Mouse (Mus musculus) hindbrain, embryonic 16.5 days (tissue): ENCODE measurements around the gene Nxph3. TPM values are rescaled to one million over a fixed set of nuclear protein-coding genes. Genes with fewer than 3 reads are reported as not detected.
"Not testable (repeated sequence)": the region's sequence is repeated elsewhere in the genome, so short reads cannot be mapped to it uniquely, and the experiment has no call there.

Experiments
- ATAC-seq: fragments of 200-750 bp; cut with Nextera tagmentation; 2 replicates; pipeline ENCODE4 v1.8.0; 2017; ENCODE audit warnings: moderate TSS enrichment, moderate library complexity
- H3K27ac ChIP-seq: fragments of 300-500 bp; sonication (generic); 2 replicates; pipeline ENCODE4 v1.5.1; 2014; ENCODE audit warnings: low read depth, mild to moderate bottlenecking, control low read depth, low read length, moderate library complexity
- H3K27me3 ChIP-seq: fragments of 300-500 bp; sonication (generic); replicated peaks from 2 replicates; pipeline ENCODE4 v1.6.1; 2014; ENCODE audit warnings: low read length; ENCODE audit not compliant: control insufficient read depth, insufficient read depth
- H3K36me3 ChIP-seq: fragments of 300-500 bp; sonication (generic); 2 replicates; pipeline ENCODE4 v1.6.1; 2014; ENCODE audit warnings: mild to moderate bottlenecking, low read length, moderate library complexity, mixed read lengths; ENCODE audit not compliant: control insufficient read depth, insufficient read depth
- H3K4me1 ChIP-seq: fragments of 300-500 bp; sonication (generic); 2 replicates; pipeline ENCODE4 v1.6.1; 2014; ENCODE audit warnings: low read depth, low read length; ENCODE audit not compliant: control insufficient read depth, insufficient read depth
- H3K4me2 ChIP-seq: fragments of 300-500 bp; sonication (generic); 2 replicates; pipeline ENCODE4 v1.6.1; 2014; ENCODE audit warnings: mild to moderate bottlenecking, low read length, control low read depth, moderate library complexity
- H3K4me3 ChIP-seq: fragments of 300-500 bp; sonication (generic); 2 replicates; pipeline ENCODE4 v1.5.1; 2014; ENCODE audit warnings: mild to moderate bottlenecking, low read length, control low read depth, moderate library complexity
- H3K9ac ChIP-seq: fragments of 300-500 bp; sonication (generic); 2 replicates; pipeline ENCODE4 v1.6.1; 2014; ENCODE audit warnings: low read depth, mild to moderate bottlenecking, control low read depth, low read length, moderate library complexity
- H3K9me3 ChIP-seq: fragments of 300-500 bp; sonication (generic); 2 replicates; pipeline ENCODE4 v1.6.1; 2014; ENCODE audit warnings: mild to moderate bottlenecking, low read length, moderate library complexity; ENCODE audit not compliant: control insufficient read depth
- WGBS: fragments of 180-500 bp; shearing (Covaris S2); extraction: QIAGEN DNeasy Blood & Tissue Kit; methylation state at CpG from one replicate; pipeline ENCODE4 v1.1.7; 2014; 5-methylcytosine and 5-hydroxymethylcytosine counted together
- polyA plus RNA-seq: library from polyadenylated mRNA; unstranded; fragments of >200 nt; fragmentation: Nextera tagmentation; extraction: Ambion mirVana; gene quantifications from 2 replicates; pipeline ENCODE4 v1.2.1, GENCODE M21; 2015

Gene Nxph3
- polyA plus RNA-seq, 1 experiment from 2014 or later = 3.0 TPM

DNA sequence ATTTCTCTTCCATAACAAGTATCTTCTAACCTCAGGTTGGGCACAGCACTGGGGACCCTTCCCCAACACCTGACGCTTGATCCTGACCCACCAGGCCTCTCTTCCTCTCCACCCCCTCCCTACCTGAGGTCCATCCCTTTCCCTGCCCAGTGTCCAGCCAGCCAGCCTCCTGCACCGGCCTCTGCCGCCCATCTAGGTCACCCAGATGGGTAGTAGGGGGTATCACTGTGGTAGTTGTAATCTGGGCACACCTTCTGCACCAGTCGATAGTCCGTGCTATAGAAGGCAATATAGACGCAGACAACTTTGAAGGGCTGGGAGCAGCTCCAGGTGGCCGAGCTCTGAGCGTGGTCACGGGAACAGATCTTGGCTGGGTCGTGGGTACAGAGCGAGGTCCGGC lies 3.7 kb downstream of the Nxph3 start:
- Histone ChIP-seq H3K9ac (no peak overlapping the region), H3K36me3 (no peaks in the 10 kb centered on the region), H3K9me3 (no peaks in the 10 kb centered on the region), H3K4me1 (peaks cover 17% of the 10 kb centered on the region), H3K4me3 (no peak overlapping the region), H3K4me2 (no peak overlapping the region), H3K27ac (no peak overlapping the region), H3K27me3 (peaks cover 16% of the 10 kb centered on the region)
- no peak for ATAC-seq
- WGBS = 92% methylated on average over 12 of the region's 12 CpGs

- 68% methylated on average over 6 of the region's 6 CpGs for WGBS
- Histone ChIP-seq H3K9me3 (no peaks in the 10 kb centered on the region), H3K27ac (no peak overlapping the region), H3K36me3 (no peaks in the 10 kb centered on the region), H3K27me3 (peaks cover 13% of the 10 kb centered on the region), H3K4me3 (no peak overlapping the region), H3K4me2 (no peak overlapping the region), H3K9ac (no peak overlapping the region), H3K4me1 (peaks cover 8% of the 10 kb centered on the region)
- ATAC-seq = no peak
Observed at GRCm38 (mm10) chr11:95509126-95509717, 5.1 kb downstream of the Nxph3 start.

DNA sequence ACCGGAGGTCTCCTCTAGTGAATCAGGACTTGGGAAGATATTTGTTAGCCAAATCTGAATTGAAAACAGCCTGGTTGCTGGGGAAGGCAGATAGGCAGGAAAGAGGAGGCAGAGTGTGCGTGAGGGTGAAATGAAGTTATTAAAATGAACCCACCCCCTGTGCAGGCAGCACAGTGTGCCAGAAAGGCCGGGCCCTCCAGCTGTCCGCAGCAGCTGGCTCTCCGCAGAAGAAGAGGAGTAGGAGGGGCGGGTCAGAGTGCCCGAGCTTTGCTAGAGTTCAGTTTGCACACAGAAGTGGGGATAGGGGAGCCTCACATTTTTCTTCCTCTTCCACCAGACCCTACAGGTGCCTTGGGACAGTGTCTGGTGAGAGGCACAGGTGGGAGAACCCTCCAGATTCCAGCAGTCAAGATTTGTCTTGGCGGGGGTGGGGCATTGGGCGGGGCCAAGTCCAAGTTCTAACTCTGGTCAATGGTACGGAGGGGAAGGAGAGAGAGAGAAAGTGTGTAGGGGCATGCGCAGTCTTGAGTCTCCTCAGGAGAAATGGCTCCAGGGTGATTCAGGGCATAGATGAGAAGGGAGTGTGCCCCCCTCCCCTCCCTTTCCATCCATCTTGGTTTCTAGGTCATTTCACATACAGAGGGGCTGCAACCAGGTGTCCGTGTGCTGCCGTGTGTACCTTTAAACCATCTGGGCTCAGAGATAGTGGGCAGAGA lies 6.0 kb downstream of the Nxph3 start:
- Histone ChIP-seq H3K9ac (no peak overlapping the region), H3K9me3 (no peaks in the 10 kb centered on the region), H3K4me3 (no peak overlapping the region), H3K36me3 (no peaks in the 10 kb centered on the region), H3K4me2 (no peak overlapping the region), H3K27ac (no peak overlapping the region), H3K27me3 (peaks cover 10% of the 10 kb centered on the region), H3K4me1 (peaks cover 3% of the 10 kb centered on the region)
- WGBS = 62% methylated on average over 12 of the region's 13 CpGs
- no peak for ATAC-seq

- no peak overlapping the region for H3K27ac ChIP-seq
- no peaks in the 10 kb centered on the region for H3K36me3 ChIP-seq
- H3K27me3 ChIP-seq = peaks cover 8% of the 10 kb centered on the region
- no peak for ATAC-seq
- 79% methylated on average over 5 of the region's 5 CpGs for WGBS
- H3K4me3 ChIP-seq = no peak overlapping the region
- H3K4me2 ChIP-seq = no peak overlapping the region
- H3K9ac ChIP-seq = no peak overlapping the region
- H3K4me1 ChIP-seq = peaks cover 2% of the 10 kb centered on the region
- no peaks in the 10 kb centered on the region for H3K9me3 ChIP-seq
Observed at GRCm38 (mm10) chr11:95507785-95508184, 6.6 kb downstream of the Nxph3 start.

GRCm38 (mm10) chr11:95507041-95507716 lies 7.2 kb downstream of the Nxph3 start:
- WGBS = 50% methylated on average over 12 of the region's 12 CpGs
- H3K9ac ChIP-seq = no peak overlapping the region
- H3K4me1 ChIP-seq = peaks cover 2% of the 10 kb centered on the region
- H3K9me3 ChIP-seq = no peaks in the 10 kb centered on the region
- no peak overlapping the region for H3K27ac ChIP-seq
- peaks cover 4% of the 10 kb centered on the region for H3K27me3 ChIP-seq
- no peak for ATAC-seq
- H3K4me2 ChIP-seq = no peak overlapping the region
- no peak overlapping the region for H3K4me3 ChIP-seq
- H3K36me3 ChIP-seq = no peaks in the 10 kb centered on the region

DNA sequence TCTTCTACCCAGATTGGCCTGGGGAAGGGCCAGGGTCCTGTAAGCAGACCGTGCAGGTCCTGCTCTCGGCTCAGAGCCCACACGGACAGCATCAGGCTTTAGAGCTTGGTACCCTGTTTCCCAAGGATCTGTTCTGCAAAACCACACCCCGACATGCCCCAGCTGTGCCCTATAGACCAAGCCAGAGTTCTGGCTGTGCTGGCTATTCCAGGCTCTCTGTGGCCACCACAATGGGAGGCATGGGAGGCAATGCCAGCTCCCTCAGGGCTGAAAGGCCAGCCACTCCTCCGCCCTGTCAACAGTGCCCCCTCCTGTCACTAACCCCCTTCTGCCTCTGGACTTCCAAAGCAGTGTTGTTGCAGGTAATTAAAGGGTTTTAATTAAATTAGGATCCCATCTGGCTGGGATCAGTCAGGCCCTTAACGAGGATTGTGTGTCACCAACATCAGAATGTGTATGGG lies 10.1 kb downstream of the Nxph3 start:
- no peak overlapping the region for H3K27ac ChIP-seq
- H3K4me3 ChIP-seq = no peak overlapping the region
- no peak overlapping the region for H3K9ac ChIP-seq
- no peak overlapping the region for H3K4me2 ChIP-seq
- 45% methylated on average over 6 of the region's 6 CpGs for WGBS
- H3K36me3 ChIP-seq = no peaks in the 10 kb centered on the region
- no peaks in the 10 kb centered on the region for H3K9me3 ChIP-seq
- H3K27me3 ChIP-seq = no peaks in the 10 kb centered on the region
- peaks cover 8% of the 10 kb centered on the region for H3K4me1 ChIP-seq
- no peak for ATAC-seq

GRCm38 (mm10) chr11:95503581-95504180 lies 10.7 kb downstream of the Nxph3 start:
- Histone ChIP-seq H3K9me3 (no peaks in the 10 kb centered on the region), H3K9ac (no peak overlapping the region), H3K27ac (no peak overlapping the region), H3K4me3 (no peak overlapping the region), H3K4me2 (no peak overlapping the region), H3K36me3 (no peaks in the 10 kb centered on the region), H3K4me1 (peaks cover 8% of the 10 kb centered on the region), H3K27me3 (no peaks in the 10 kb centered on the region)
- ATAC-seq = no peak; the same call in 1 of the 2 replicates
- WGBS = 51% methylated on average over 10 of the region's 10 CpGs

DNA sequence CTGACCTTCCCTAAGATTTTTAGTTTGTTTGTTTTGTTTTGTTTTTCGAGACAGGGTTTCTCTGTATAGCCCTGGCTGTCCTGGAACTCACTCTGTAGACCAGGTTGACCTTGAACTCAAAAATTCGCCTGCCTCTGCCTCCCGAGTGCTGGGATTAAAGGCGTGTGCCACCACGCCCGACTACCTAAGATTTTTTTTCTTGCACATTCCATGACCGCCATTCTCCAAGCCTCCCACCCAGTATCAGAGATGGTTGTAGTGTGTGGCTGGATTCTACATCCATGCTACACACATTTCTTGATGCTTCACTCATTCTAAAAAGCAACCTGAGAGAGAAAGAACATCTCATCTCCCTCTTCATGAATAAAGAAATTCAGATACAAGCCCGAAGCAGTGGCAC lies 12.5 kb downstream of the Nxph3 start:
- 84% methylated on average over 8 of the region's 8 CpGs for WGBS
- not testable (repeated sequence) for H3K36me3 ChIP-seq, H3K27ac ChIP-seq, H3K9me3 ChIP-seq, H3K9ac ChIP-seq, H3K4me3 ChIP-seq, H3K4me2 ChIP-seq, ATAC-seq, H3K4me1 ChIP-seq, H3K27me3 ChIP-seq

GRCm38 (mm10) chr11:95500836-95501235 lies 13.5 kb downstream of the Nxph3 start:
- Histone ChIP-seq H3K4me3 (no peak overlapping the region), H3K9me3 (no peaks in the 10 kb centered on the region), H3K27me3 (no peaks in the 10 kb centered on the region), H3K27ac (no peak overlapping the region), H3K4me2 (no peak overlapping the region), H3K4me1 (peaks cover 8% of the 10 kb centered on the region), H3K9ac (no peak overlapping the region), H3K36me3 (peaks cover 5% of the 10 kb centered on the region; the same call in 1 of the 2 replicates)
- 0 out of 2 replicates have a peak, but pooled peaks have one; percentile 30 for ATAC-seq
- WGBS = 26% methylated on average over 3 of the region's 3 CpGs
